ENCODE assay signal across 8 mouse cellular contexts in genomic region chr17:6079287-6080122, GRCm38 (mm10). TPM values are rescaled to one million over a fixed set of nuclear protein-coding genes. Genes with fewer than 3 reads are reported as not detected.
DNase-seq lines count a peak whose midpoint lies in the region; ATAC-seq and TF ChIP-seq lines count a peak whose summit lies in the region.

TSS of gene Serac1 (minus strand) at chr17:6079741.
TSS of gene Gtf2h5 (plus strand) at chr17:6079786.

- peak; percentile 75; the same call in 1 of the 2 replicates for TF ChIP-seq POLR2A in brain, embryonic 14.5 days (IDR thresholded peaks at IDR 0.05; ENCODE audit: borderline replicate concordance, extremely low read depth, insufficient read depth, insufficient read length, poor library complexity, severe bottlenecking)

- WGBS in heart, embryonic 12.5 days, result under 1% methylated on average over 70 of the region's 70 CpGs
- WGBS in kidney, postnatal 0 days, result under 1% methylated on average over 70 of the region's 70 CpGs
- under 1% methylated on average over 70 of the region's 70 CpGs for WGBS in liver, embryonic 11.5 days
- under 1% methylated on average over 70 of the region's 70 CpGs for WGBS in stomach, embryonic 14.5 days

- H3K4me2 ChIP-seq in heart, embryonic 12.5 days, result peak within 1 kb of the TSS; percentile 91
- peak within 1 kb of the TSS; percentile 61 for H3K4me2 ChIP-seq in kidney, postnatal 0 days (ENCODE audit: low read length)
- H3K4me2 ChIP-seq in liver, embryonic 11.5 days, result peak within 1 kb of the TSS; percentile 88
- peak within 1 kb of the TSS; percentile 82 for H3K4me2 ChIP-seq in stomach, embryonic 14.5 days (replicated peaks; ENCODE audit: low read depth, low read length)

- no peak for TF ChIP-seq CTCF in C2C12 (IDR thresholded peaks at IDR 0.05; ENCODE audit: control insufficient read depth, insufficient read depth, insufficient read length)
- no peak for TF ChIP-seq CTCF in brain, embryonic 14.5 days (IDR thresholded peaks at IDR 0.05; ENCODE audit: borderline replicate concordance, extremely low read depth, insufficient read depth, insufficient read length)
- peak; percentile 29; the same call in 1 of the 2 replicates for TF ChIP-seq CTCF in kidney, postnatal 0 days (IDR thresholded peaks at IDR 0.05; ENCODE audit: low read depth)

- DNase-seq in brain, embryonic 14.5 days (ENCODE audit: low read depth), result peak; percentile 98
- DNase-seq in kidney, postnatal 0 days (ENCODE audit: low spot score), result peak; percentile 96
- peak; percentile 98 for DNase-seq in liver, embryonic 11.5 days (ENCODE audit: low spot score)
- DNase-seq in naive thymus-derived CD4-positive, alpha-beta T cell, adult 2 months (ENCODE audit: low read depth), result peak; percentile 99

- H3K36me3 ChIP-seq in C2C12 (ENCODE audit: control insufficient read depth, insufficient read depth), result peaks cover 17% of the 10 kb centered on the region
- H3K36me3 ChIP-seq in erythroblast, embryonic 14.5 days (ENCODE audit: control insufficient read depth), result peaks cover 17% of the 10 kb centered on the region
- peaks cover 20% of the 10 kb centered on the region for H3K36me3 ChIP-seq in heart, embryonic 12.5 days
- peaks cover 4% of the 10 kb centered on the region; the same call in 1 of the 2 replicates for H3K36me3 ChIP-seq in kidney, postnatal 0 days (ENCODE audit: insufficient read depth, low read length)
- H3K36me3 ChIP-seq in liver, embryonic 11.5 days (ENCODE audit: control insufficient read depth, insufficient read depth, low read length), result peaks cover 3% of the 10 kb centered on the region
- H3K36me3 ChIP-seq in stomach, embryonic 14.5 days (ENCODE audit: control insufficient read depth, insufficient read depth, low read length), result peaks cover 7% of the 10 kb centered on the region; the same call in 1 of the 2 replicates

- peaks cover 33% of the 10 kb centered on the region for H3K4me1 ChIP-seq in erythroblast, embryonic 14.5 days (ENCODE audit: control insufficient read depth)
- peaks cover 5% of the 10 kb centered on the region for H3K4me1 ChIP-seq in heart, embryonic 12.5 days (replicated peaks)
- no peaks in the 10 kb centered on the region; the same call in 1 of the 2 replicates for H3K4me1 ChIP-seq in kidney, postnatal 0 days (replicated peaks; ENCODE audit: insufficient read depth, low read length)
- peaks cover 3% of the 10 kb centered on the region; the same call in 1 of the 2 replicates for H3K4me1 ChIP-seq in liver, embryonic 11.5 days (replicated peaks; ENCODE audit: control insufficient read depth, insufficient read depth, low read length)
- peaks cover 8% of the 10 kb centered on the region; the same call in 1 of the 2 replicates for H3K4me1 ChIP-seq in stomach, embryonic 14.5 days (ENCODE audit: control insufficient read depth, insufficient read depth, low read length)

- H3K4me3 ChIP-seq in C2C12 (ENCODE audit: insufficient read depth, poor library complexity, severe bottlenecking), result peak within 1 kb of the TSS; percentile 84
- peak within 1 kb of the TSS; percentile 89 for H3K4me3 ChIP-seq in erythroblast, embryonic 14.5 days (replicated peaks)
- peak within 1 kb of the TSS; percentile 92 for H3K4me3 ChIP-seq in heart, embryonic 12.5 days
- H3K4me3 ChIP-seq in kidney, postnatal 0 days (replicated peaks; ENCODE audit: low read depth, low read length), result peak within 1 kb of the TSS; percentile 90
- H3K4me3 ChIP-seq in liver, embryonic 11.5 days (ENCODE audit: low read depth, low read length), result peak within 1 kb of the TSS; percentile 65
- H3K4me3 ChIP-seq in stomach, embryonic 14.5 days (ENCODE audit: low read depth, low read length), result peak within 1 kb of the TSS; percentile 64

- peak within 1 kb of the TSS; percentile 94 for H3ac ChIP-seq in C2C12 (ENCODE audit: control insufficient read depth, insufficient read length, low read depth)

- peaks cover 28% of the 10 kb centered on the region for H3K79me3 ChIP-seq in C2C12 (ENCODE audit: low read depth)

- H3K27ac ChIP-seq in heart, embryonic 12.5 days (ENCODE audit: poor library complexity, severe bottlenecking), result peak within 1 kb of the TSS; percentile 85
- peak within 1 kb of the TSS; percentile 86 for H3K27ac ChIP-seq in kidney, postnatal 0 days
- peak within 1 kb of the TSS; percentile 67 for H3K27ac ChIP-seq in liver, embryonic 11.5 days (ENCODE audit: low read depth, low read length)
- H3K27ac ChIP-seq in stomach, embryonic 14.5 days (ENCODE audit: low read length), result peak within 1 kb of the TSS; percentile 84

- H3K9me3 ChIP-seq in erythroblast, embryonic 14.5 days (ENCODE audit: control insufficient read depth, low read length), result no peaks in the 10 kb centered on the region
- no peaks in the 10 kb centered on the region for H3K9me3 ChIP-seq in heart, embryonic 12.5 days (replicated peaks)
- no peaks in the 10 kb centered on the region for H3K9me3 ChIP-seq in kidney, postnatal 0 days (replicated peaks; ENCODE audit: low read length)
- no peaks in the 10 kb centered on the region for H3K9me3 ChIP-seq in liver, embryonic 11.5 days (ENCODE audit: control insufficient read depth, low read length)
- no peaks in the 10 kb centered on the region for H3K9me3 ChIP-seq in stomach, embryonic 14.5 days (ENCODE audit: control insufficient read depth, low read depth, low read length)

- peaks cover 28% of the 10 kb centered on the region for H3K79me2 ChIP-seq in C2C12 (ENCODE audit: control insufficient read depth, insufficient read depth)

- peak within 1 kb of the TSS; percentile 92 for H3K9ac ChIP-seq in heart, embryonic 12.5 days
- H3K9ac ChIP-seq in kidney, postnatal 0 days (ENCODE audit: low read depth, low read length), result peak within 1 kb of the TSS; percentile 86
- peak within 1 kb of the TSS; percentile 70 for H3K9ac ChIP-seq in liver, embryonic 11.5 days (ENCODE audit: low read depth, low read length)
- peak within 1 kb of the TSS; percentile 66 for H3K9ac ChIP-seq in stomach, embryonic 14.5 days (replicated peaks; ENCODE audit: low read depth, low read length)

- ATAC-seq in heart, embryonic 12.5 days (ENCODE audit: insufficient number of reproducible peaks, low FRiP score), result peak; percentile 100
- peak; percentile 98 for ATAC-seq in kidney, postnatal 0 days (replicated peaks; ENCODE audit: low FRiP score, low read depth)
- peak; percentile 100 for ATAC-seq in liver, embryonic 11.5 days (replicated peaks; ENCODE audit: low FRiP score)
- ATAC-seq in stomach, embryonic 14.5 days (ENCODE audit: insufficient number of reproducible peaks, insufficient read depth, low FRiP score, low read depth), result peak; percentile 97

- no peaks in the 10 kb centered on the region for H3K27me3 ChIP-seq in C2C12 (ENCODE audit: control insufficient read depth, insufficient read depth, insufficient read length)
- H3K27me3 ChIP-seq in erythroblast, embryonic 14.5 days (ENCODE audit: control insufficient read depth), result no peaks in the 10 kb centered on the region
- no peaks in the 10 kb centered on the region for H3K27me3 ChIP-seq in heart, embryonic 12.5 days (replicated peaks)
- no peaks in the 10 kb centered on the region for H3K27me3 ChIP-seq in kidney, postnatal 0 days (ENCODE audit: insufficient read depth, low read length)
- H3K27me3 ChIP-seq in liver, embryonic 11.5 days (replicated peaks; ENCODE audit: control insufficient read depth, insufficient read depth, low read length), result no peaks in the 10 kb centered on the region
- H3K27me3 ChIP-seq in stomach, embryonic 14.5 days (ENCODE audit: control insufficient read depth, insufficient read depth, low read length), result no peaks in the 10 kb centered on the region

TF ChIP-seq in C2C12, 6 proteins besides CTCF, POLR2A, EP300 and RAD21:
- TF ChIP-seq MYOG (IDR thresholded peaks at IDR 0.05; ENCODE audit: control insufficient read depth, extremely low read depth, insufficient read length) (no peak), MAX (IDR thresholded peaks at IDR 0.05) (peak; percentile 24), FOSL1 (IDR thresholded peaks at IDR 0.05; ENCODE audit: insufficient read depth, low read length, poor library complexity, severe bottlenecking) (no peak), CEBPB (IDR thresholded peaks at IDR 0.05; ENCODE audit: low read depth) (no peak), USF1 (IDR thresholded peaks at IDR 0.05; ENCODE audit: low read depth) (peak; percentile 91), MYOD1 (IDR thresholded peaks at IDR 0.05; ENCODE audit: control insufficient read depth, insufficient read length, low read depth) (no peak)

RNA-seq across cellular contexts. Expression of gene Serac1, which starts in this region (rescaled TPM):
- polyA plus RNA-seq in C2C12 (2012; fragmentation: generic; extraction: Trizol), result 1.8 TPM
- 25.6 and 27.3 TPM in 2 replicates for polyA plus RNA-seq in brain, embryonic 14.5 days (2012; rRNA removed)
- 0.03 and 0.14 TPM in 2 replicates for polyA plus RNA-seq in erythroblast, embryonic 14.5 days (2012)
- polyA plus RNA-seq in heart, embryonic 12.5 days (2016; fragmentation: Nextera tagmentation; extraction: Ambion mirVana), result 5.1 and 5.7 TPM in 2 replicates
- polyA plus RNA-seq in kidney, postnatal 0 days (2015; fragmentation: Nextera tagmentation; extraction: Ambion mirVana), result 2.2 and 2.4 TPM in 2 replicates
- polyA plus RNA-seq in liver, embryonic 11.5 days (2014; fragmentation: Nextera tagmentation; extraction: Ambion mirVana), result 4.2 and 4.6 TPM in 2 replicates
- polyA plus RNA-seq in stomach, embryonic 14.5 days (2014; fragmentation: Nextera tagmentation; extraction: Ambion mirVana), result 5.3 and 8.6 TPM in 2 replicates

RNA-seq across cellular contexts. Expression of gene Gtf2h5, which starts in this region (rescaled TPM):
- polyA plus RNA-seq in C2C12 (2012; fragmentation: generic; extraction: Trizol), result 90.0 TPM
- 88.8 and 95.2 TPM in 2 replicates for polyA plus RNA-seq in brain, embryonic 14.5 days (2012; rRNA removed)
- polyA plus RNA-seq in erythroblast, embryonic 14.5 days (2012), result 0.38 and 0.59 TPM in 2 replicates
- polyA plus RNA-seq in heart, embryonic 12.5 days (2016; fragmentation: Nextera tagmentation; extraction: Ambion mirVana), result 142 and 147 TPM in 2 replicates
- polyA plus RNA-seq in kidney, postnatal 0 days (2015; fragmentation: Nextera tagmentation; extraction: Ambion mirVana), result 188 TPM in 2 replicates
- 145 and 152 TPM in 2 replicates for polyA plus RNA-seq in liver, embryonic 11.5 days (2014; fragmentation: Nextera tagmentation; extraction: Ambion mirVana)
- 167 and 175 TPM in 2 replicates for polyA plus RNA-seq in stomach, embryonic 14.5 days (2014; fragmentation: Nextera tagmentation; extraction: Ambion mirVana)

Comparison
In these comparisons a context has a peak if more than half of its experiments do, and no peak if none do; other contexts are left out.
1. Peak in every context shown above with its lines: DNase-seq, ATAC-seq, H3K4me3 ChIP-seq and H3K27ac ChIP-seq.
2. RNA of gene Gtf2h5 (polyA plus RNA-seq): 188 TPM in kidney, postnatal 0 days, 167 to 175 TPM in stomach, embryonic 14.5 days, 145 to 152 TPM in liver, embryonic 11.5 days, 142 to 147 TPM in heart, embryonic 12.5 days, 90.0 TPM in C2C12 (single experiment) and 88.8 to 95.2 TPM in brain, embryonic 14.5 days; 0.38 to 0.59 TPM in erythroblast, embryonic 14.5 days; every median in the first group is over 10 times any median in the second.